Mouse (Mus musculus) adrenal gland, adult 8-10 months (tissue): Measurements from ENCODE around the gene Ascc3. TPM values are rescaled to one million over a fixed set of nuclear protein-coding genes. Genes with fewer than 3 reads are reported as not detected.

ENCODE experiments used
- DNase-seq: peaks from one replicate; pipeline ENCODE4 v3.0.0; 2022
- total RNA-seq, 4 experiments: library from RNA; stranded (reverse); gene quantifications; 2 replicates each; pipeline ENCODE4 v1.2.4; 2022

Ascc3 gene
- total RNA-seq, 4 experiments from 2014 or later: 30.5 to 44.6 (median 35.9) TPM

GRCm38 (mm10) chr10:50763457-50764310 is 171.2 kb downstream of the Ascc3 start:
- DNase-seq: no peak

DNA sequence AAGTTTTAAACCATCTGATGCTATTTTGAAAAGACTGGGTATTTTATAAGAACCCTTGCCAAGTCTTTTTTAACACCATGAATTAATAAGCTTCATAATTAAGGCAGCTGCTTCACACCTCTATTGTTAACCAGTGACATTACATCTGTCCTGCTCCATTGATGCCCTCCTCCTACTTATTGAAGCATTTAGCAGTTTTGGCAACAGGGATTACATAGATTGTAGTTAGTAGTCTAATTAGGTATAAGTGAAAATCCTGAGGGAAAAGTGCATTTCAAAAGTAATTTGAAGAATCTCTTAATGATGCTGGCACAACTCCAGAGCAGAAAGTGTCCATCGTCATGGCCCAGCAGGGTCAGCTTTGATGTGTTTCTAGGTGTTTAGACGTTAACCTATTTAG is 180.3 kb downstream of the Ascc3 start:
- DNase-seq: no peak

DNA sequence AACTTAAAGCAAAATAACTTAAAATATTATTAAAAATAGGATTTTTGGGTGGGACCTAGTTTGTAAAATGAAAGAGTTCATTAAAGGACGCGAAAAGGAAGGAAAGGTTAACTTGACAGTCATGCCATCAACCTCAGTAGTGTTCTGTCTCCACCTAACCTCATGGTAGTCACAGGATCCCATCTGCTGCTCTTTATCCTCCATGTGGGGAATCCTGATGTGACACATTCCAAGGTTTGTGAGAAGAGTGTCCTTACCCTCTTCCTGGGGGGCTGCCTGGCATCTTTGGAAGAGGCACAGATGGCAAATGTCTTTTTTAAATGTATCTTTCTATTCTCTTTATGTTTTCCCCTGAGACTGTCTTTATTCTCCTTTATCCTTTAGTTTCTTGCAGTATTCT is 181.4 kb downstream of the Ascc3 start:
- no peak for DNase-seq

DNA sequence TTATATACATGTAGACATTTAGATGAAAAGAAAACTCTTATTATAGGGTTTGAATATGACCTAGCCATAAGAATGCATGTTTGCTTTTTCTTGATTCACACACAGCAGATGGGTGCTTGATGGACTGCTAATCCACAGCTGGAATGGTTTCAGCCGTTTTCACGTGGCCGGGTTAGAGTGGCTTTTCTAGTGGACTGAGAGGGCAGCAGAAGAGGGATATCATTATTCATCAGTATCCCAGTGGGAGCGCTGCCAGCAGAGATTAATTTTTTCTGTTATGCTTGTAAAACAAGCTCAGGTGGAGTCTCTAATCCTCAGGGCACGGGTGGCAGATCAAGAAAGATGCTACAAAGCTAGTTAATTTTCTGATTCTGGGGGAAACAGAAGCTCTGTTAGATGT is 200.4 kb downstream of the Ascc3 start:
- DNase-seq: no peak

- DNase-seq: no peak
Observed at GRCm38 (mm10) chr10:50801594-50801993, 209.1 kb downstream of the Ascc3 start.

DNA sequence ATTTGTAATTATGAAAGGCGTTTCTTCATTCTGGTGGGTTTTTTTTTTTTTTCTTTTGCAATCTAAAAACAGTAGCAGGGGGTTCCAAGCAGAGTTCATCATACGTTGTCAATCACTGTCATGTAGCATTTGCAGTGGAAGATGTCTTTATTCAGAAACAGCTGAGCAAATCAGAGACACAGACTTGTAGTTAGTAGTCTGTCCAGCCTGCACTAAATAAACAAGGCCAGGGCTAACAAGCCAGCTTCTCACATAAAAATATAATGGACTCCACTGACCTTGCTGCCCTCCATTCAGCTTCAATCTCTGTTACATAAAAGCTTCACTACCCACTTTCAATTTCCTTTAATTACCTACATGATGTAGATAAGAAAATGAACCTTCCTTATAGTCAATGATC is 209.9 kb downstream of the Ascc3 start:
- no peak for DNase-seq

GRCm38 (mm10) chr10:50806166-50806565 is 213.7 kb downstream of the Ascc3 start:
- no peak for DNase-seq

DNA sequence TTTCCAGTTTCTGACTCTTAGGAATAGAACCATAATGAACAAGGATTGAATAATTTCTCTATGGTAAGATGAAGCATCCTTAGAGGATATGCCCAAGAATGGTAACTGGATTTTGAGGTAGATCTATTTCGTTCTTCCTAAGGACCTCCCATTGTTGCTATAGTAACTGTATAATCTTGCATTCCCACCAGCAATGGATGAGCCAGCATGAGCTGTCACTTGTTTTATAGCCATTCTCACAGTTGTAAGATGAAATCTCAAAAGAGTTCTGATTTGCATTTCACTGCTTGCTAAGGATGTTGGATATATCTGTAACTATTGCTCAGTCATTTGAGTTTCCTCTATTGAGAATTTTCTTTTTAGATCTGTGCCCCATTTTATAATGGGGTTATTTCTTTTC is 229.9 kb downstream of the Ascc3 start:
- DNase-seq: no peak

DNA sequence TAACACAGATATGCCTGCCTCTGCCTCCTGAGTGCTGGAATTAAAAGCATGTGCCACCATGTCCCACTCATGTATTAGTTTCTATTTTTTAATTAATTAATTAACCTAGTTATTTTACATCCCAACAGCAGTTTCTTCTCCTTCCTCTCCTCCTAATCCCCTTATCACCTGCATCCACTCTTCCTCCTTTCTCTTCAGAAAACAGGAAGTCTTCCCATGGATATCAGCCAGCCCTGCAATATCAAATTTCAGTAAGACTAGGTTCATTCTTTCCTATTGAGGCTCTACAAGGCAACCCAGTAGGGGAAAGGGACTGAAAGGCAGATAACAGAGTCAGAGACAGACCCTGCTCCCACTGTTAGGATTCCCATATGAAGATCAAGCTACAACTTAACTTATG is 234.4 kb downstream of the Ascc3 start:
- no peak for DNase-seq

- no peak for DNase-seq
Observed at GRCm38 (mm10) chr10:50834533-50834932, 242.1 kb downstream of the Ascc3 start.

GRCm38 (mm10) chr10:50843363-50843762 is 250.9 kb downstream of the Ascc3 start:
- DNase-seq: no peak

- no peak for DNase-seq
Observed at GRCm38 (mm10) chr10:50868202-50868601, 275.7 kb downstream of the Ascc3 start.

DNA sequence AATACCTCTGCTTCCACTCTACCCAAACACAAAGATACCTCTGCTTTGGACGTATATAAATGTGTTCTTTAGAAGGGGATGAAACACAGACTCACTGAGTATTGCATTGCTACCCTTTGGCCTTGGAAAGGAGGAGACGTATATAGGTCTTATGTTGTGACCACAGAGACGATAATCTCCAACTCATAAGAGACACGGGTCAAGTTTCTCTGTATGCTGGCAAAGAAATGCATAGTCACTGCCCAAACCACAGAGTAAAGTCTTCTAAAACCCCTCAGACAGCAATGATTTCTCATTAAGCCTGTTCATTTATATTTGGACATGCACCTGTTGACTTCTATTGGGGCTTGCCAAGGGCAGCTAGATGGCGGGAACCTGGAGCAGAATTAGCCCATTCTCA is 284.5 kb downstream of the Ascc3 start:
- no peak for DNase-seq

DNA sequence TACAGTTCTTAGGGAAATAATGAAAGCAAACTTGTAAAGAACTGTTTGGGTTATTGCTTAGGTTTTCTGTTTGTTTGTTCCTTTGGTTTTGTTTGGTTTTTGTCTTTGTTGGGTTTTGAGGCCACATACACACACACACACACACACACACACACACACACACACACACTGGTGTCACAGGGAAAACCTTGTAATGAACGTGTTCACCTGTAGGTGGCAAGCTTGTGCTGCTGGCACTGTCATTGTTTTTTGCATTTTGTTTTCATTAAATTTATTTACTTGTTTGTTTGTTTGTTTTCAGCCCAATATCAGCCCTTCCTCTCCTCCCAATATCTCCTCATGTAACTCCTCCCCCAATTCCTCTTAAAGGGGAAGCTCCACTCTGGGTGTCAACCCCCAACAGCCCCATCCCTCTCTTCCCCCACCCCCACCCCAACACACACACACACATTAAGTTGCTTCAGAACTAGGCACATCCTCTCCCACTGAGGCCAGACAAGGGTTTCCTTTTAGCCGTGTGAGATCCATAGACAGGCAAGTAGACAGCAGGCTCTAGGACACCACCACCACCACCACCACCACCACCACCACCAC is 289.1 kb downstream of the Ascc3 start:
- no peak for DNase-seq

GRCm38 (mm10) chr10:50882366-50882765 is 289.9 kb downstream of the Ascc3 start:
- DNase-seq: no peak

GRCm38 (mm10) chr10:50886305-50886704 is 293.8 kb downstream of the Ascc3 start:
- no peak for DNase-seq

DNA sequence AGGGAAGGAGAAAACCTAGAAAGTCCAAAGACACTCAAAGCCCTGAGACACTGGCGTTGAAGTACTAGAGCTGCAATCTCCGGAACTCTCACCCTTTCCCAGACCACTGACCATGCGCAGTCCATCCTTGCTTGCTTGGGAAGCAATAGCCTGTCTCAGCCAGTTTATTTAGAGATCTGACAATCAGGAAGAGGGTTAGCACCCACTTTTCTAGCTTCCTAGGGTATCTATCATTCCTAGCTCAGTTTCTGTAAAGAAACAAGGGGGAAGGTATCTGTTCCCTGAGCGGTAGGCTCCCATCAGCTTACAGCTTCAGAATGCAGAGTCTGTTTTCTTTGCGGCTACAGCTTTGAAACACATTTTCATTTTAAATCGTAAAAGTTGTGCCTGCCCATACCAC is 298.2 kb downstream of the Ascc3 start:
- no peak for DNase-seq

DNA sequence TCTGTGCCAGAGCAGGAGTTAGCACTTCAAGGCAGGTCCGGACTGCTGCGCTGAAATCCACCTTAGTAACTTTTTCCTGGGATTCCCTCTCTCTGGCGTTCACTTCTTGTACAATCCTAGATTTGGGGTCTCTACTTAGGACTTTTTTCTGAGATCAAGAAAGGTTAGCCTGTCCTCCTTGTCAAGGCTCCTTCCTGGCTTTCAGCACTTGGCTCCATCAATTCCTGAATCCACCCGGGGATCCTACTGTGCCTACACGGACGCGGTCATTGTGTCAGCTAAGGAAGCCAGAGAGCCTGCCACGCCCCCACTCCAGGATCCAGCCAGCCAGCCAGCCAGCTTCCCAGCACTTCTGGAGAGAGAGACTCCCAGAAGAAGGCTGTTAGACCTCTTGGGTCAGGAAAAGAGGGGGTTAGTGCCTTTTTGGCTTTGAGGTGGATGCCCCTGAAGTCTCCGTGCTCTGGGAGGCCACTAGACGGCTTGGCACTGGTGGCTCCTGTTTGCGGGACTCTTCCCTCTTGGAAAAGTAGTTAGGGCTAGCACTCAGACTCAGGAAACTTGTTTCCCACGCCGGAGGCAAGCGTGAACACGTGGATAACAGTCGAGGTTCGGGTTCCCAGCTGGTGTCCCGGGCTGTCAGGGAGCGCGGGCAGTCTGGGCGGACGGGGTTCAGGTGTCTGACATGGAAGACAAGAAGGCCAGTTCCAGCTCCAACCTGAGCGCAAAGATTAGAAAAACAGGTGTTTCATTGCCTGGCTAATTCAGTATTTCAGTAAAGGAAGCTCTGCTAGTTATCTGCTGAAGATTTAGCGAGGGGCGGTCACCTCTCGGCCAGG is 299.6 kb downstream of the Ascc3 start:
- no peak for DNase-seq

- no peak for DNase-seq
Observed at GRCm38 (mm10) chr10:50892751-50893320, 300.4 kb downstream of the Ascc3 start.

GRCm38 (mm10) chr10:50893546-50893945 is 301.1 kb downstream of the Ascc3 start:
- DNase-seq: no peak

DNA sequence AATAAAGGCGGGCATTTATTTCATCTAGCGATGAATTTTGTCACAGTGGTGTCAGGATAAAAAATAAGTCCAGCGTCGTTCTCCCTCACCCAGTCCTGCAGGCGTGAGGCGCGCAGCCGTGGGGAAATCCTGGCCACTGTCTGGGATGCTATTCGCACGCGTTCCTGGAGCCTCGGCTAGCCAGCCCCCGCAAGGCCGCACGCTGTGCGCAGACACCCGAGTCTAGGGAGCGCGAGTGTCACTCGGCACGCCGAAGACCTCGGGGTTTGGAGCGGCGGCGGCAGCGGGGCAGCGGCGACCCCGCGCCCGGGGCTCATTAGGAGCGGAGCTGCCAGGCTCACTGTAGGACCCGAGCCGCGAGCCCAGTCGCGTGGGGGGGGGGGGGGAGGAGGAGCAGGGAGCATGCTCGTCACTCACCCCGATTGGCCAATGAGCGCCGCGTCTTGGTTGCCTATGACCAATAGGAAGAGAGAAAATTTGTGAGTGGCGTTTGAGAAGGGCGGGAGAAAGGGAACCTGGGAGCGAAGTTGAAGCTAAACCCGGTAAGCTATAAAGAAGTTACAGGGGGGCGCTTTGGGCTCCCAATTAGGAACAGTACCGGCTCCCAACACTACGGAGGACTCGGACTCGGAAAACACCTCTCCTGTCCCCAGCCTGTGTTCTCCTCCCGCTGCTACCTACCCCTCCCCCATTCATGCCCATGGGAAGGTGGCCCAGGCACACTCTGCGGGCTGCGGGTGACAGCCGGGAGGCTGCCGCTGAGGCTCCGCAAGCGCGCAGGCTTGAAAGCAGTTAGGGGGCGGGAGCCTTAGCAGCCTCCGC is 301.9 kb downstream of the Ascc3 start, which contains the start of gene Sim1:
Sim1 (plus strand) TSS at position 585 of the 822 bp plus-strand sequence.
- DNase-seq: peak; percentile 50
